Mouse (Mus musculus) stomach, postnatal 0 days (tissue): ENCODE measurements around the gene 4430402I18Rik.

Source experiments
- CTCF ChIP-seq: IDR thresholded peaks from 2 replicates; pipeline ENCODE4 v1.5.1; 2016; ENCODE audit warnings: antibody characterized with exemption, low read depth, mild to moderate bottlenecking, moderate library complexity
- EP300 ChIP-seq: optimal IDR thresholded peaks from 2 replicates; pipeline ENCODE3; 2016; ENCODE audit warnings: antibody characterized with exemption

DNA sequence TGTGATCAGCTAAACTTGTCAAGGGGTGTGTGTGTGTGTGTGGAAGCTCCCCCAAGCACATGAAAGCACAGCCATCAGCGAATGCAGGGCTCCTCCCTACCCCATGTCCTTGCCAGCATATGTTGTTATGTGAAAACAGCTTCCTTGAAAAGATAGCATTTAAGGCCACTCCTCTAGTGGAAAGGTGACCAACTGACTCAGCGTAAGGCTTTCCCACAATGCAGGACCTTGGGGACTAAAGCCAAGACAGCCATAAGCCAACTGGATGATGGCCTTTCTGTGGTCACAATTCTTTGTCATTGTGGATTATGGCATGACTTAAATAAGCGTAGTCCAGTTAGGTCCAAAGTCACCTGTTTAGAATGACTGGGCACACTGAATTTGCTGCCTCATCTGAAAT, 32.7 kb downstream of the 4430402I18Rik start:
- no peak for TF ChIP-seq EP300
- TF ChIP-seq CTCF: no peak
